Mouse (Mus musculus): ENCODE results near the gene Iqschfp.

DNA sequence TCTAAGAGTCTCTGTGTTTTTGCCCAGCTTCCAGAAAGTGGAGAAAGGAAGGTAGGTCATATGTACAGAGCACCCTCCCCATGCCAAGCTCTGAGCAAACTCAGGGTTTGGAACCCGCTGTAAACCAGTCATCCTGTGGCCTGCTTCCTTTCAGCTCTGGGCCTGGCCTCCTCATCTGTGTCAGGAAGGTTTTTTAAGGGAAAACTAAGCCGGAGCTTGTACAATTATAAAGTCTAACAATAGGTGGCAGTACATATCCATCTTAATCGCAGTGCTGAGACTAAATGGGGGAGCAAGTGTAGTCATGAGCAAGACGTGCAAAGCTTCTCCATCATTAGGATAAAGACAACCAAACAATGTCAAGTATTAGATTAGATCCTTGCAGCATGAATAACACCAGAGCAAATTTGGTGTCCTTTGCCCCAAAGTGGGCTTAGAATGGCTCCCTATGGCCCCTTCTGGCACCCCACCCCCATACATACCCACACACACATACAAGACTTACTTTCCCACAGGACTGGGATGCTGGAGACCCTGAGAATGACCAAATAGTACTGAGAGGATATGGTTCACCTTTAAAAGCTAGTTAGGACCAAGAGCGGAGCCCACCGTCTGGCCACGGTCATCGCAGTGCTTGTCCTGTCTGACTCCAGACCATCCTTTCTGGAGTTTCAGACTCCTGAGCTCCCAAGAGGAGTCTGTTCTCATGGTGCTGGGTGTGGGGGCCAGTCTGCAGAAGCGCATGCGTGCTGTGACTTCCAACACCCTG, 723.2 kb downstream of the Iqschfp start:
- TF ChIP-seq POLR2A (IDR thresholded peaks at IDR 0.05; ENCODE audit: borderline replicate concordance, control insufficient read depth, low read depth, low read length) = no peak
- no peak for TF ChIP-seq CTCF (IDR thresholded peaks at IDR 0.05; ENCODE audit: control insufficient read depth, insufficient read depth, low read length)
